Mouse (Mus musculus) forebrain, postnatal 0 days (tissue): ENCODE data around the gene Actr1a. TPM values are rescaled to one million over a fixed set of nuclear protein-coding genes. Genes with fewer than 3 reads are reported as not detected.

Experiments used
- ATAC-seq: fragments of 200-750 bp; cut with Nextera tagmentation; 2 replicates; pipeline ENCODE4 v1.8.0; 2017; ENCODE audit warnings: mild to moderate bottlenecking, moderate library complexity
- DNase-seq: peaks from one replicate; pipeline ENCODE4 v3.0.0-alpha.2; 2015
- H3K27ac ChIP-seq: fragments of 300-500 bp; sonication (generic); 2 replicates; pipeline ENCODE4 v1.5.1; 2014; ENCODE audit warnings: low read depth, mild to moderate bottlenecking, antibody characterized with exemption, low read length, moderate library complexity, mixed read lengths
- H3K27me3 ChIP-seq: fragments of 300-500 bp; sonication (generic); 2 replicates; pipeline ENCODE4 v1.6.1; 2014; ENCODE audit warnings: mild to moderate bottlenecking, low read length, mixed read lengths; ENCODE audit not compliant: insufficient read depth
- H3K36me3 ChIP-seq: fragments of 300-500 bp; sonication (generic); 2 replicates; pipeline ENCODE4 v1.6.1; 2014; ENCODE audit warnings: mild to moderate bottlenecking, moderate library complexity; ENCODE audit not compliant: insufficient read depth
- H3K4me1 ChIP-seq: fragments of 300-500 bp; sonication (generic); 2 replicates; pipeline ENCODE4 v1.6.1; 2014; ENCODE audit warnings: antibody characterized with exemption; ENCODE audit not compliant: insufficient read depth
- H3K4me2 ChIP-seq: fragments of 300-500 bp; sonication (generic); 2 replicates; pipeline ENCODE4 v1.6.1; 2014; ENCODE audit warnings: low read depth, mild to moderate bottlenecking, moderate library complexity
- H3K4me3 ChIP-seq: fragments of 300-500 bp; sonication (generic); 2 replicates; pipeline ENCODE4 v1.5.1; 2014; ENCODE audit warnings: low read depth, low read length, mixed read lengths
- H3K9ac ChIP-seq: fragments of 300-500 bp; sonication (generic); 2 replicates; pipeline ENCODE4 v1.6.1; 2014; ENCODE audit warnings: mild to moderate bottlenecking
- H3K9me3 ChIP-seq: fragments of 300-500 bp; sonication (generic); 2 replicates; pipeline ENCODE4 v1.6.1; 2016; ENCODE audit warnings: low read length
- CTCF ChIP-seq: sonication (generic); IDR thresholded peaks from 2 replicates; pipeline ENCODE4 v1.5.1; 2016; ENCODE audit warnings: antibody characterized with exemption, control low read depth, low read depth
- WGBS: fragments of 180-500 bp; shearing (Covaris S2); extraction: QIAGEN DNeasy Blood & Tissue Kit; methylation state at CpG from one replicate; pipeline ENCODE4 v1.1.7; 2014; 5-methylcytosine and 5-hydroxymethylcytosine counted together
- polyA plus RNA-seq: library from polyadenylated mRNA; unstranded; fragments of >200 nt; fragmentation: Nextera tagmentation; extraction: Ambion mirVana; gene quantifications from 2 replicates; pipeline ENCODE4 v1.2.1, GENCODE M21; 2015
- total RNA-seq: library from RNA; depleted of rRNA; stranded (reverse); fragments of >200 nt; gene quantifications from 2 replicates; pipeline ENCODE4 v1.2.3, GENCODE M21; 2014

The Actr1a gene
- total and polyA plus RNA-seq, 2 experiments from 2014 or later: 367 to 372 TPM

GRCm38 (mm10) chr19:46399886-46400285 is 4.3 kb upstream of the Actr1a start:
- Histone ChIP-seq H3K4me2 (no peak overlapping the region), H3K4me1 (peaks cover 11% of the 10 kb centered on the region; the same call in 1 of the 2 replicates), H3K27ac (no peak overlapping the region), H3K27me3 (no peaks in the 10 kb centered on the region), H3K9ac (no peak overlapping the region), H3K36me3 (peaks cover 26% of the 10 kb centered on the region), H3K9me3 (no peaks in the 10 kb centered on the region), H3K4me3 (no peak overlapping the region)
- no peak for TF ChIP-seq CTCF
- WGBS: 67% methylated on average over 7 of the region's 7 CpGs
- no peak for DNase-seq
- ATAC-seq: no peak

DNA sequence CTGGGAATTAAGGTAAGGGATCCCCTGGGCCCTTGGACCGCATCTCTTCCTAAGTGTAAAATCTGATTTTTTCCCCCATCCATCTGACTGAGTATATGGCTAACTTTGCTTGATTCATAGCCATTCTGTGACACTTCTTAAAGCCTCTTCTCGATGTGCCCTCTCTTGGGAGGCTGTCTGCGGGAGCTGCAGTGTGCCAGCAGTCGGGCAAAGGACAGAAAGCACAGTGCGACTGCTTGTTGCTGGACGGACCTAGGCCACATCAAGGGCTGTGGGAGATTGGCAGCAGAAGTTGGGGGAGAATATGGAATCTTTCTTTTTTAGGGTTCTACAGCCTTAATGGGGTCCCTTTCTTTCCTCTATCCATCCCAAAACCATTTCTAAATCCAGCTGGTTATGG is 3.8 kb upstream of the Actr1a start:
- Histone ChIP-seq H3K27ac (no peak overlapping the region), H3K4me2 (no peak overlapping the region), H3K36me3 (peaks cover 24% of the 10 kb centered on the region), H3K4me3 (no peak overlapping the region), H3K27me3 (no peaks in the 10 kb centered on the region), H3K4me1 (peaks cover 12% of the 10 kb centered on the region), H3K9me3 (no peaks in the 10 kb centered on the region), H3K9ac (no peak overlapping the region)
- WGBS: 80% methylated on average over 6 of the region's 6 CpGs
- no peak for TF ChIP-seq CTCF
- no peak for DNase-seq
- ATAC-seq: no peak

DNA sequence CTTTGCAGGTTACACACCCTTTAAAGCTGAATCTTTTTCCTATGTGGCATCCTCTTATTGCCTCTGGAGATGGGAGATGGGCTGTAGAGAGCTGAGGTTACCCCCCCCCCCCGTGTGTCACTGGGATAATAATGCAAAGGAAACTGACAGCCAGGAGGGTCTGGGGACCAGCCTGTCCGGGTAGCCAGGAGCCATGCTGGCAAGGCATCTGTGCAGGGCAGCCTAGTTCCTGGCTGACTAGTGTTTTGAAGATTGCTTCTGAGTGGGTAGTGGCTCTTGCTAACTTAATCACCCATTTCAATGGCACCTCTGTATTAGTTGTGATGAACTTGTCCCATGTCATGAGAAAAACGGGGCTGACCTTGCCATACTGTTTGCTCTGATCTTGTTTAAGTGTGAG is 2.9 kb upstream of the Actr1a start:
- peak overlapping the region; percentile 85 for H3K4me2 ChIP-seq
- no peak overlapping the region for H3K9ac ChIP-seq
- no peak for TF ChIP-seq CTCF
- H3K27ac ChIP-seq: no peak overlapping the region
- ATAC-seq: no peak
- DNase-seq: no peak
- no peaks in the 10 kb centered on the region for H3K9me3 ChIP-seq
- no peak overlapping the region for H3K4me3 ChIP-seq
- no peaks in the 10 kb centered on the region for H3K27me3 ChIP-seq
- H3K36me3 ChIP-seq: peaks cover 14% of the 10 kb centered on the region
- peaks cover 21% of the 10 kb centered on the region for H3K4me1 ChIP-seq
- 39% methylated on average over 3 of the region's 3 CpGs for WGBS

DNA sequence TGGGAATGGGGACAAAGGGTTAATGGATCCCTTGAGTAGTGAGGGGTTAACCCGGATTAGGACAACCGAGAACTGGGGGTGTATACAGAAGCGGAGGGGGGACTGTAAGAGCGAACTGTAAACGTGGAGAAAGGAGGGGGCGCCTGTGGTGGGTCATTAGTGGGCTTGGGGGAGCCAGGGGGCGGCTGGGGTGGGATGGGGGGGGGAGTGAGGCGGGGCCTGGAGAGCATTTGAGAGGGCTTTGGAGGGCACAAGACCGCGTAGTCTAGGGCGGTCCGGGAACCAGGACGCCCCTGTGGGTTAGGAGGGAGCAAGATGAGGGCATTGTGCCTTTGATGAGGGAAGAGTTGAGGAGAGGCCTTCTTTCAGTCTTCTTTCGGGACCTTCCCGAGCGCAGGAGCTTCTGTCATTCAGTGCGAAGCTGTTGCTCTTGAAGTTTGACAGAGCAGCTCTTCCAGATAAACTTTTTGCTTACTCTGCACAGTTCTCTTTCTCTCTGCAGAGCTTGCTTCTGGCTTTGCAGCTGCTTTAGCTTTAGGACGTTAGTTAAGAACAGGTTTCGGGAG is 2.0 kb upstream of the Actr1a start:
- WGBS: 1% methylated on average over 19 of the region's 19 CpGs
- no peak overlapping the region for H3K27ac ChIP-seq
- no peak for TF ChIP-seq CTCF
- H3K27me3 ChIP-seq: no peaks in the 10 kb centered on the region
- ATAC-seq (no peak), DNase-seq (peak; percentile 22)
- peak overlapping the region; percentile 74 for H3K4me3 ChIP-seq
- H3K4me2 ChIP-seq: peak overlapping the region; percentile 85
- peaks cover 24% of the 10 kb centered on the region for H3K4me1 ChIP-seq
- H3K9ac ChIP-seq: peak overlapping the region; percentile 69
- H3K36me3 ChIP-seq: peaks cover 6% of the 10 kb centered on the region; the same call in 1 of the 2 replicates
- no peaks in the 10 kb centered on the region for H3K9me3 ChIP-seq

GRCm38 (mm10) chr19:46396686-46397435 is 1.3 kb upstream of the Actr1a start, which contains the start of gene Sufu:
TSS of gene Sufu (plus strand) at chr19:46396896.
- peaks cover 6% of the 10 kb centered on the region; the same call in 1 of the 2 replicates for H3K36me3 ChIP-seq
- 1% methylated on average over 55 of the region's 57 CpGs for WGBS
- H3K9me3 ChIP-seq: no peaks in the 10 kb centered on the region
- ATAC-seq: peak; percentile 81
- H3K9ac ChIP-seq: peak within 1 kb of the TSS; percentile 69
- peaks cover 24% of the 10 kb centered on the region for H3K4me1 ChIP-seq
- H3K4me3 ChIP-seq: peak within 1 kb of the TSS; percentile 94
- peak; percentile 98 for DNase-seq
- peak; percentile 88 for TF ChIP-seq CTCF
- H3K4me2 ChIP-seq: peak within 1 kb of the TSS; percentile 85
- H3K27me3 ChIP-seq: no peaks in the 10 kb centered on the region
- peak within 1 kb of the TSS; percentile 67 for H3K27ac ChIP-seq

DNA sequence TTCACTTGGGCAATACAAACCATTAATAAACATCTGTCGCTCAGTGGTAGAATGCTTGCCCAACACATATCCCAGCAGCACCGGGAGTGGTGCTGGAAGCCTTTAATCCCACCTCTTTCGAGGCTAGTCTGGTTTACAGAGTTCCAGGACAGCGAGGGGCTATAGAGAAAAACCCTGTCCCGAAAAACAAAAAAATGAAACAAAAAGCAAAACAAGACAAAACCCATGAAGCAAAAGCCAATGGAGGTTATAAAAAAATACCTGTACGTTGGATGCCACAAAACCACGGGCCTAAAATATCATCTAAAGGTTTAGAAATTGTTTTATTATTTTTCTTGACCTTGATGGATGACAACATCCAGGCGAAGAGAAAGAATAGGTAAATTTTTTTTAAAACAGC is 561 bp upstream of the Actr1a start:
- H3K27me3 ChIP-seq: no peaks in the 10 kb centered on the region
- no peak overlapping the region; the same call in 1 of the 2 replicates for H3K9ac ChIP-seq
- peak overlapping the region; percentile 94 for H3K4me3 ChIP-seq
- peak overlapping the region; percentile 51 for H3K4me2 ChIP-seq
- 11% methylated on average over 8 of the region's 8 CpGs for WGBS
- TF ChIP-seq CTCF: no peak
- peaks cover 24% of the 10 kb centered on the region for H3K4me1 ChIP-seq
- ATAC-seq (no peak), DNase-seq (no peak)
- peaks cover 3% of the 10 kb centered on the region; the same call in 1 of the 2 replicates for H3K36me3 ChIP-seq
- H3K27ac ChIP-seq: no peak overlapping the region
- no peaks in the 10 kb centered on the region for H3K9me3 ChIP-seq

DNA sequence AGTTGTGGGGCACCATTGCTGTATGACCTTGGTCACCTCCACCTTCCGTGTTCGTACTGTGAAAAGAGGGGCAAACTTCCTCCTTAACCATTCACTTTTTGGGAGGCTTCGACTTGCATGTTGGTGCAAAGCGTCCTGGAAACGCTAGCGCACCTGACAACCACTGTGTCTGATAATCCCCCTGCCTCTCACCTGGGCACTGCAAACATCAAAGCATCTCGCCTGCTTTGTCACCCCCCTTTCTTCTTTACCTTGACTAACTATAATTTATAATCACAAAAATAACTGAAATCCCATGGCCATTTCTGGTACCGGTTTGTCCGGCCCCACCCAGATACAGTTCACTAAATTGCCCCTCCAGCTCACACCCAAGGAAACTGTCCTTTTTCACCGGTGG is 838 bp downstream of the Actr1a start:
- peak overlapping the region; percentile 37 for H3K9ac ChIP-seq
- H3K36me3 ChIP-seq: no peaks in the 10 kb centered on the region; the same call in 1 of the 2 replicates
- DNase-seq (no peak), ATAC-seq (no peak)
- H3K27me3 ChIP-seq: no peaks in the 10 kb centered on the region
- peak overlapping the region; percentile 86 for H3K4me2 ChIP-seq
- H3K9me3 ChIP-seq: no peaks in the 10 kb centered on the region
- peaks cover 24% of the 10 kb centered on the region for H3K4me1 ChIP-seq
- TF ChIP-seq CTCF: no peak
- H3K27ac ChIP-seq: no peak overlapping the region
- 6% methylated on average over 10 of the region's 10 CpGs for WGBS
- peak overlapping the region; percentile 94 for H3K4me3 ChIP-seq
